Mouse (Mus musculus) ovary, postnatal 14 days (tissue): ENCODE measurements around the gene Cmtm5.
"Not testable (repeated sequence)": the region's sequence is repeated elsewhere in the genome, so short reads cannot be mapped to it uniquely, and the experiment has no call there.

Source experiments
- DNase-seq: peaks from one replicate; pipeline ENCODE4 v3.0.0; 2022; ENCODE audit warnings: low spot score

The Cmtm5 gene

DNA sequence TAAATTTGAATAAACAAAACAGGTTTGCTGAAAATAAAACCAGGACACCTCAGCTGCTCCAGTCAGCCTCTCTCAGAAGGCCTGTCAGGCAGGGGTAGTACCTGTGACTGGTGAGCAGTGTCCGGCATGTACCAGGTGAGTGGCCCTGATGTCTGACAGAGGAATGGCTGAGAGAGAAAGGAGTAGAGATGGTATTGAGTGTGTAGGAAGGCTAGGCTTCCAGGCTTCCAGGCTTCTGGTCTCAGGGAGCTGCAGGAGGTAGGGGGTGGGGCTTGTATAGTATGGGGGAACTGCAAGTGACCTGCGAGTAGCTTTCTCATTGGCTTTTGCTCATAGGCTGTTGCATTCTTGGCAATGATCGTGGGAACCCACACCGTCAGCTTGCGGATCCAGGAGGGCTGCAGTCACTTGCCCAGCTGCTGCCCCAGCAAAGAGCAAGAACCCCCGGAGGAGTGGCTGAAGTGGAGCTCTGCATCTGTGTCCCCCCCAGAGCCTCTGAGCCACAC, 3.4 kb upstream of the Cmtm5 start, which contains the start of gene Il25:
TSS of gene Il25 (plus strand) at position 51 of the 506 bp plus-strand sequence.
- no peak for DNase-seq

DNA sequence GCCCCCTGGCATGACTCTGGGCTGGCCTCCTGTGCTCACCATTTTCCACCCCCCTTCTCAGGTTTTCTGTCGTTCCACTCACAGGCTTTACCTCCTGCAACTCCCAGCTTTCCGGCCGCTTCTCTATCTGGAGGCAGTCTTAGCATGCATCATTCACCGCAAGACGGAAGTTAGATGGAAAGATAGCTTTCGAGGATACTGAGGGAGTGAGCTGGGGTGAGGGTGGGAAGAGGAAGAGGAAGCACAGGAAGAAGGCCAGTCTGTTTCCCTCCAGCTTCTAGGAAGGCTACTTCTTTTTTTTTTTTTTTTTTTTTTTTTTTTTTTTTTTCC, 735 bp downstream of the Cmtm5 start:
- no peak for DNase-seq

DNA sequence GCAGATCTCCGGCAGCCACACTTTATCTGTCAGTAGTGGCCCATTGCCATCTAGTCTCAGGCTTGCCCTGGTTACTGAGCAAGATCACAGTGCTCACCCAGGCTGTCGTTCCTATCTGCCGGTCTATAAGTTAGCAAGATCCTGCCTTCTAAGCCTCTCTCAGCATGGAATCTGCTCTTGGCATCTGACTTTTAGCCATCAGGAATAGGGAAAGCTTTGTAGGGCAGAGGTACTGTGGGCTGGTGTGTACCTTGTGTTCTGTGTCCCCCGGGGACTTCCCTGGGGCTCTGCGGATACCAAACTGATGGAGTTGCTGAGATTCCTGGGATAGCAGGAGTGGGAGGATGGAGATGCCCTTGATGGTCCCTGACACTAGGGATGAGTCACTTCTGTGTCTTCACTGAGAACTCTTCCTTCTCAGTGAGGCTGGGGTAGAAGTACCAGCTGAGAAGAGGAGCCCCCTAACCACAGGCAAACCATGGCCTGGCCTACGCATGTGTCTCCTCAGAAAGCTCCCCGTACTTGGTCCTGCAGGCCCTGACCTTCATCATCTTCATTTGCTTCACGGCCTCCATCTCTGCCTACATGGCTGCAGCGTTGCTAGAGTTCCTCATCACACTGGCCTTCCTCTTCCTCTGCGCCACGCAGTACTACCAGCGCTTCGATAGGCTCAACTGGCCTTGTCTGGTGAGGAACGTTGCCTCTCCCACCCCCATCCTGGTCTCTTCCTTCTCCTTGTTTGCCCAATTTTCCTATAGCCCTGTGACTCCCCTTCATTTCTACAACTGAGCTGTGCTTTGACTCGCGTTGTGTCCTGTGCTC, 1.5 kb downstream of the Cmtm5 start:
- DNase-seq: no peak

DNA sequence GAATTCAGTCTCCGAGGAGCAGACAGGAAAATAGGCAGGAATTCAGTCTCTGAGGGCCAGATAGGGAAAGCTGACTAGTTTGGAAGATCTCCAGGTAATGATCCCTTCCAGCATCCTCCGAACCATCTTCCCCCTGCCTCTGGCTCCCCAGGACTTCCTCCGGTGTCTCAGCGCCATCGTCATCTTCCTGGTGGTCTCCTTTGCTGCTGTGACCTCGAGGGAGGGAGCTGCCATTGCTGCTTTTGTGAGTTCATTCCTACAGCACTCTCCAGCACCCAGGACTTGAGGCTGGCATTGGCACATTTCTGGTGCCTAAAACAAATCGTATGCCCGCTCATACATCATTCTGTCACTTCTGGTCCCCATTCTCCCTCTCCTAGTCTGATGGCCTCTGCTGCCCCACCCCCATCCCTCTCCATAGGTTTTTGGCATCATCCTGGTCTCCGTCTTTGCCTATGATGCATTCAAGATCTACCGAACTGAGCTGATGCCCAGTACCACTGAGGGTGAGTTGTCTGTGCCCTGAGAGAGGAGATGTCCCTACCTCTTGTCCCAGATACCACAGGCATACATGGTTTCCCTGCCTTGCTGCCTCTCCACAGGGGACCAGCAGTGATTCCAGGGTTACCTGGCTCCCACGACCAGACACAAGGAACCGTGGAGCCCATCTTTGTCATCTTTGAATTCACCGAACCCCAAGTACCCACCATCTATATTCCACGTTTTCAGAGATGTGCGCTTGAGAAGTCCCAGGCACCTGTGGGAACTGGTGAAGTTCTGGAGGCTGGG, 2.6 kb downstream of the Cmtm5 start:
- no peak for DNase-seq

DNA sequence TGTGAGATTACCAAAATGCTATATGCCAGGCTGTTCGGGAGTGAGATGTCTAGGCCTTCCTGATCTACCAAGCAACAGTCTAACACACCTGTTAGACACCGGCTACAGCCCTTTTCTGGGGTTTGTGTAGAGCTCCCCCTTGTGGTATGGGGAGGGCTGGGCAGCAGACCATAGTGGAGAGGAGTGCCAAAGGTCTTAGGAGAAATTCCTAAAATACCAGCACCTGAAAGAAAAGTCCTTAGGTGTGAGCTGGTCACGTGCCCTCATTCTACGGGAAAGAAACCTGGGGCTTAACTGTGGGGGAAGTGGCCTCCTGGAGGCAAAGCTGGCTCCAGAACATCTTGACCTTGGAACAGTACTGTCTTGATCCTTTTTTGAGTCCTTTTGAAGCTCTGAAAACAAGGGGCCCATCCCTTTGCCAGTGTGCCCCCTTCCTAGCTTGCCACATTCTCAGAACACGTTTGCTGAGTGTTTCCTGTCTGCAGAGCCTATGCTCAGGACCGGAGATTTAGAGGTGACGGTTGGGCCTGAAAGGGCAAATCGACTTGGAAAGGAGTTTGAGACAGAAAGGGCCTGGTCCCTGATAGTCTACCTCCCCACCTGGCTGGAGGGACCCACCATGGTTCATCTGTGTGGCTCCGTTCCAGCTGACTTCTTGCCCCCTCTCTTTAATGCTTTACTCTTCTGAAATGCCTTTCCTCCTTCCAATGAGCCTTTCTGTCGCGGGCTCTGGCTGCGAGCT, 3.5 kb downstream of the Cmtm5 start:
- DNase-seq: peak; percentile 67

DNA sequence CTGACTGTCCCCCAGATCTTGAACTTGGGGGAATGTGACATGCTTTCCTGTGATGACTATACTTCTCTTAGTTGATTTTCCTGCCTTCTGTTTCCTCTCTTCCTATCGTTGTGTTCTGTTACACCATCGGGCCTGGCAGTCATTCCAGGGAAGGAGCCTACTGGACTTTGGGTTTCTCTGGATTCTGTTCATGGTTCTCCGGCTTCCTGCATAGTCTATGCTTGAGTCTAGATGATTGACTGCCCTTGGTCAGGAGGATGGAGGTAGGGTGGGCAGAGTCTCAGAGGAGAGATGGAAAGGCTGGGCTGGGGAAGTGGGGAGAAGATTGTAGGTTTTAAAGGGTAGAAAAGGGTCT, 4.1 kb downstream of the Cmtm5 start:
- DNase-seq: no peak

DNA sequence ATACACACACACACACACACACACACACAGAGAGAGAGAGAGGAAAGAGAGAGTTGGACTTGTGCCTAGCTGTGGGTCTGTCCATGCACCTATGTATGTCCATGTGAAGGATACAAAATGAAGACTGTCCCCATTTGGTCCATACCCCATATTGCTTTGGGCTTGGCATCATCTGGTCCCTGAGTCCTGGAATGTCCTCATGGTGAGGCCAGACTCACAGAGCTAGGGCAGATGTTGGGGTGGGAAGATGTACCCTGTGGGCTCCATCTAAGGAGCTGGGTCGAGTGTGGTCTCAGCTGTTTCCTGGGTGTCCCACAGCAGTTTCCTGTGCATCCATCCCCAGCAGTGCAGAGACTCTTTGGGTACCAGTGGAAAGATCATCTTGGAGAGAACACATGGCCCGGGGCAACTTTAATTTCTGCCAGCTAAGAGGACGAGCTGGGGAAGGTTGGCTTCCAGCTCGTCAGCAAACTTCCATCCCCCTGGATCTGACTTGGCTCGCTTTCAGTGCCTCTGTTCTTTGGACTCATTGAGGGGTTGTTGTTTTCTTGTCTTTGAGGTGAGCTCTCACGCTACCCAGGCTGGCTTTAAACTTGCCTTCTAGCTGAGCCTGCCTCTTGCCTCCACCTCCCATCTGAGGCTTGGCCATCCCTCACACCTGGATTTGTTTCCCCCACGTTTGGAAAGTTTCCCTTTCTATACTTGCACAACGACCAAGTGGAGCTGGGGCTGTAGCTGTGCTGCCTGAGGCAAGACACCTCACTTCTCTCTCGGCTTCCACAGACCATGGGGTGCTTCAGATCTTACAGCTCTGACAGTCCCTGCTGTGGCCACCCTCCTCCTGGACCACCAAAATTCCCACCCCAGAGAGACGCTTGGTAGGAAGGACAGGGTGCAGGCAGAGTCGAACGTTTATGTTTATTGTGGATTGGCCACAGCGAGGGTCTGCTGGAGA, 5.2 kb downstream of the Cmtm5 start:
- no peak for DNase-seq

DNA sequence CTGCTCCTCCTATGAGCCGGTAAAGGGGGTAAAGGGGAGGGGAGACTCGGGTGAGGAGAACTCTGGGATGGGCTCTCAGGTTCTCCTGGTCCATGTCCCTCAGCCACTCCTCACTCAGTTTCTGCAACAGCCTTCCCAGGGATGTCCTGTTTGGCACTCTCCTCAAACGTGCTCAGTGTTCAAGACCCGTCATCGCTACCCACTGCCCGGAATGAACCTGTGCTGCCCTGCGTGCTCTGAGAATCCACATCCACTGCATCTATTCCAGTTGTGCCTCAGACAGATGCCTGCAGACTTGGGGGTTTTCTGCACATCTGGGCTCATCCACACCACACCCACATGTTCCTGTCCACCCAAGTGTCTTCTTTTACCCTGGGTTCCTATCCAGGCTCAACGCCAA, 6.4 kb downstream of the Cmtm5 start:
- DNase-seq: no peak

DNA sequence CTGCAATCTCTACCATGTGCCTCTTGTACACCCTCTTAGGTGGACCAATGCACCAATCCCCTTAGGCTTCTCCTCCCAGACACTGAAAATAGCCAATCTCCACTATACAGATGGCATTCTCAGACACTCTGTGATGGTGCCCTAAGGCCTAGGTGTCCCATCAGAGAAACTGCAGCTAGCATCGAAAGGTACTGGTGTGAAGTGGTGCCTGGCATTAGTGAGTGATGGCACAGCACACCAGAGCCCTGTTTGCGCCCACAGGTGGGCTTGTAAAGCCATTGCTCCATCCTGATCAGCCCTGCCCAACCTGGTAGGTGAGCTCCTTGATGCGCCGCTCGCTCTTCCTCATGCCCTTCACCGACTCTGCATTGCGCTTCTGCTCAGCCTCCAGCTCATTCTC, 7.9 kb downstream of the Cmtm5 start:
- no peak for DNase-seq

DNA sequence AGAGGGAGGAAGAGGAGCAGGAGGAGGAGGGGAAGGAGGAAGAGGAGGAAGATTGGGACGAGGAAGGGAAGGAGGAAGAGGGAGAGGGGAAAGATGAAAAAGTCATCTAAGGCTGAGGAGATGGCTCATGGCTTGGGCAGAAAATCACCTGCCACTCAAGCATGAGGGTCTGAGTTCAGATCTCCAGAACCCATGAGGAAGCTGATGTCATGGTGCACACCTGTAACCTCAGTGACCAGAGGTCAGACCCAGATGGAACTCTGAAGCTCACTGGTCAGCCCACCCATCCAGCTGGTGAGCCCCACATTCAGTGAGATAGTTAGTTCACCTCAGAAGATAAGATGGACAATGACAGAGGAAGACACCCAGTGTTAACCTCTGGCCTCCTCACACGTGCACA, 8.9 kb downstream of the Cmtm5 start:
- DNase-seq: no peak

DNA sequence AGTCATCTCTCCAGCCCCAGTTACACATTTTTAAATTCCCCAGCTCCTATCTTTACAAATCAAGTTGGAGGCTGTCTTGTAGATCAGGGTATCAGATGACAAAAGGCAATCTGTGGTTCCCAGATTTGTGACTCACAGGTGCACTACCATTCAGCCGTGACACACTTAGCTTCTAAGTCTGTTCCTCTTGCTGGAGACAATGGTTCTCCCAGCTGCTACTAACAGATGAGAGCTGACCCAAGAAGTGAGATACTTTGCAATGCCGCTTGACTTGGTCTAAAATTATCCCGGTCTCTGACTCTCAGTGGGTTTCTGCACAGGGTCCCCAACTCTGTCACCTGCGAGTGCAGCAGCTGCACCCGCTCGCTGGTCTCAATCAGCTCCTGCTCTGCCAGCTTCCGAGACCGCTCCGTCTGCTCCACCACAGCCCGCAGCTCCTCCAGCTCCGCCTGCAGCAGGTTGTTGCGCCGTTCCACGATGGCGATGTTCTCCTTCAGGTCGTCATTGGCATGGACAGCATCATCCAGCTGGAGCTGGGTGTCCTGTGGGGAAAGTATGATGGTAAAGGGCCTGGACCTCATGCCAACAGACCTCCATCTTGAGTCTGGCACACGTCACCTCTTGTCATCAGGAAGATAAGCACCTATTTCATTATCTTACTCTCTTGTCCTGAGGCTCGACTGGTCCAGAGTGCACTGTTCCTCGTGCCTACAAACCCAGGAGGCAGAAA, 10.1 kb downstream of the Cmtm5 start:
- DNase-seq: no peak

DNA sequence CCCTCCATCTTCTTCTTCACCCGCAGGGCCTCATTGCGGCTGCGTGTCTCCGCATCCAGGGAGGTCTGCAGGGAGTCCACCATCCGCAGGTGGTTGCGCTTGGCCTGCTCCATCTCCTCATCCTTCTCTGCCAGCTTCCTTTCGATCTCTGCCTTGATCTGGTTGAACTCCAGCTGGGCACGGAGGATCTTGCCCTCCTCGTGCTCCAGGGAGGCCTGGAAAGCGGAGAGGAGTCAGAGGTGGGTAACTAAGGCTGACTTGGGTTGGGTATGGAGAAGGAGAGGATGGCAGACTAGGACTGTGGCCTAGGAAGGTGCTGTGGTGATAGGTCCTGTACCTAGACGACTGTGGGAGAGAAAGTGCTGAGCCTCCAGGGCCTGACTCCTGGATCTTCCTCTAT, 10.9 kb downstream of the Cmtm5 start:
- DNase-seq: not testable (repeated sequence)

DNA sequence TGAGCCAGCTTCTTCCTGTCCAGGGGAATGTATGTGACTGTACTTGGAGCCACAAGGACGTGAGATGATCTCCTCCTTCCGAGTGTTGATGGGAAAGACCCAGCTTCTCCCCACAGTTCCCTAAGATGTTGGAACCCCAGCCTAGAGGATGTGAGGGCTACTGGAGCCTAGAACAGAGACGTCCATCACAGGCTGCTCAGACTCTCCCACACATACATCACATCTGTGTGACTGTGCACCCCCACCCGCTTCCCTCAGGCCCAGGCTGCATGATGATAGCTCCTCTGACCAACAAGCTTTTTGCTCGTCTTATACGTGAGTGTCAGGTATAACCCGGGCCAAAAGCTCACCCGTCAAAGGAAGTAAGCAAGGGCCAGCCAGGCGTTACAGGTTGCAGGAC, 12.7 kb downstream of the Cmtm5 start:
- DNase-seq: no peak

DNA sequence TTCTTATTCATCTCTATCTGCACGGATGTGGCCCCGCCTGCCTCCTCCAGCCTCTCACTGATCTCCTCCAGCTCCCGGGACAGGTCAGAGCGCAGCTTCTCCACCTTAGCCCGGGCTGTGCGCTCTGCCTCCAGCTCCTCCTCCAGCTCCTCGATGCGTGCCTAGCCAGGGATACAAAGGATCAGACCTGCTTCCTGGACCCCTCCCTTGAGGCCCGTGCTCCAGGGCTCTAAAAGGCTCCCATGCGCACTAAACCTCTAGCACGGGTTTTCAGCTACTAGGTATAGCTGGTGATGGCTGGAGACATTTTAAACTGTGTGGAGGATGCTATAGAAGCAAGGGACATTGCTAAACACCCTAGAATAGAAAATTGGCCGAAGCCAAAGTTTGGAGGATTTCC, 14.4 kb downstream of the Cmtm5 start:
- no peak for DNase-seq

DNA sequence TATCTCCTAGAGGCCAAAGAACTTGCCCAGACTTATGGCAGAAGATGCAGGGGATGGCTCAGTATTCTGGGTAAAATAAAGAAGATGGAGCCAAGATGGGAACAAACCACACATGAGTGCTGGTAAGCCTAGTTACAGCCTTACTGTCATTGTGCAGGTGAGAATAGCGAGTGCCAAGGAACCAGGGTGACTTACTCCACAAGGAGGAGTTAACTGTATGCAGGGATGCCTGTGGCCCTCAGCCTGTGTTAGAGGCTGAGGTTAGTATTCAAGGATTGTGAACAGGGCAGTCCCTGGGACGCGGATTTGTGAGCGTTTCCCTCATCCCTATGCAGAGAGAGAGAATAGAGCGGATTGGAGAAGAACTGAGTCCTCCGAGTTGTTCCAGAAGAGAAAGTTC, 15.5 kb downstream of the Cmtm5 start:
- no peak for DNase-seq

DNA sequence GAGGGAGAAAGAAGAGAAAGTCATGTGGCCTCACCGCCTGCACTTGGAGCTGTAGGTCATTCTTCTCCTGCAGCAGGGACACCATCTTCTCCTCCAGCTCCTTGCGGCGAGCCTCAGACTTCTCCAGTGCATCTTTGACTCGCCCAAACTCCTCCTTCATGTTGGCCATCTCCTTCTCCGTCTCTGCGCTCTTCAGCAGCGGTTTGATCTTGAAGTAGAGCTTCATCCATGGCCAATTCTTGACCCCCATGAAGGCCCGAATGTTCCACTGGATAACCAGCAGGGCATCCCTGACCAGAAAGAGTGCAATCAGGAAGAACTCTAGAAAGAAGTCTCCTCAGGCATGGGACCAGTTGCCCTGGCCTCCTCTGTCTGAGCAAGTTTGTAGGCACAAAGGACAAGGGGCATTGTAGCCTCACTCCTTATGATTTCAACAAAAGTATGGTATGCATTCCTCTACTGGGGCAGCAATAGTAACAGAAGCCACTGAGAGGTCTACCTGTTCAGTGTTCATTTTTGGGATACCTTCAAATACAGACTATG, 17.7 kb downstream of the Cmtm5 start:
- no peak for DNase-seq

DNA sequence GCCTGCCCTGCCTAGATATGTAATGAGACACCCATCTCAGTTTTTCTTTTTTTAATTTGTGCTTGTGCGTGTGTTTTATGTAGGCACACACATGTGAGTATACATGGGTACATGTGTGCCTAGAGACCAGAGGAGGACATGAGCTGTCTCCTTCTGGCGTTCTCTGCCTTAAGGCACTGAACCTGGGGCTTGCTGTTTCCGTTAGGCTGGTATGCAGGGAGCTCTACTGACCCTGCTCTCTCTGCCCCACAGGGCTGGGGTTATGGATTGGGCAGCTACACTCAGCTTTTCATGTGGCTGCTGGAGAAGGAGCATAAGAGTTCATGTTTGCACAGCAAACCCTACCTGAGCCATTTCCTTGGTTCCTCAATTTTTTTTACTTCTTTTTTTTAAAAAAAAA, 18.4 kb downstream of the Cmtm5 start:
- no peak for DNase-seq

DNA sequence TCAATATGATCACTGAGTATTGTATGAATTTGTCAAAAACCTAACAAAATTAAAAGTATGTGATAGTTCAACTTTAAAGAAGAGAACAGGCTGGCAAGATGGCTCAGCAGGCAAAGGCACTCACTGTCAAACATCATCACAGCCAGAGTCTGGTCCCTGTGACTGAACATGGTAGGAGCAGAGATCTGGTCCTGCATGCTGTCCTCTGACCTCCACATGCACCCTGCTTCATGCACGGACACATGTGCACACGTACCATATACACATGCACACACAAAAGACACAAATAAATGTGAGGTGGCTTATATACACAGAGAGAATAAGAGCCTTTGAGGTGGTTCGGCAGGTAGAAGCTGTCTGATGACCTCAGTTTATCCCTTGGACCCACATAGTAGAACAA, 19.4 kb downstream of the Cmtm5 start:
- no peak for DNase-seq

DNA sequence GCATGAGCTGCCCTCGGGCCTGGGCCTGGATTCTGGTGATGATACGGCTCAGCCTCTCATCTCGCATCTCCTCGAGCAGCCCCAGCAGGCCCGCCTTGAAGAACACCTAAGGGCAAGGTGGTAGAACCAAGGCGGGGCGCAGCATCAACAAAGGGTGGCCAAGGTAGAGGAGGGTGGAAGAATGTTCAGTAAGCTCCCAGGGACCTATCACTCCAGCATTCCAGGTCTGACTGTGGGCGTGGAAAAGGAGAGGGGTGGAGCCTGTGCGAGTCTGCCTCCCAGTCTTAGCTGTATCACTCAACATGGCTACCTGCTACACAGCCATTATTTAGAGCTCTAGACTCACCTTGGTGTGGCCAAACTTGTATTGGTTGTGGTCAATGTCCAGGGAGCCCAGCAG, 20.5 kb downstream of the Cmtm5 start:
- DNase-seq: no peak

DNA sequence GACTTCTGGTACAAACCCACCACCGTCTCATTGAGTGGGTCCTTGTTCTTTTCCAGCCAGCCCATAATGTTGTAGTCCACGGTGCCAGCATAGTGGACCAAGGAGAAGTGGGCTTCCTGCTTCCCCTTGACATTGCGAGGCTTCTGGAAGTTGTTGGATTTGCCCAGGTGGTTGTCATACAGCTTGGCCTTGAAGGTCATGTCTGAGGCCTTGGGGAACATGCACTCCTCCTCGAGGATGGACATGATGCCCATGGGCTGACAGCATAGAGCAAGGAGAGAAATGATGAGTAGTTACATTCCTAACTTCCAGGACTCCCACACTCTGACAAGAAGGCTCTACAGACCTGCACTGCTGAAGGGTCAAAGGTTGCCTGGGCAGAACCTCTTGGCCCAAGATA, 22.4 kb downstream of the Cmtm5 start:
- no peak for DNase-seq

DNA sequence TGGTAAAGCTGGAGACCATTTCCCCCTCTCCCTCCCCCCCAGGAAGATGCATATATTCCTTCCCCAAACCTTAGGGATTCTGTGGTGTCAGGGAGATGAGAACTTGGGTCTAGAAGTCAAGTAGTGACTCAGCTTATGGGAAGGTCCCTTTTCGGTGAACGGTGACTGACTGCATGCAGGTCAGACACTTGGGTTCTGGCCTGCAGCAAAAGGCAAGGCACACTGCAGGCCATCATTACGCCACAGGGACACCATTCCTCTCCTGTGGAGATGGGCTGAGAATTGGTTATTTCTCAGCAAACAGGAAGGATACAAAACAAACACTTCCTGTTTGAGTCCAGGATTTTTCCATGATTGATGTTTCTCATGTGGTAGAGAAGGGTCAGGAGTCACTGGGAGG, 23.1 kb downstream of the Cmtm5 start:
- no peak for DNase-seq
